Mouse (Mus musculus): ENCODE results near the gene Tat.

The Tat gene

DNA sequence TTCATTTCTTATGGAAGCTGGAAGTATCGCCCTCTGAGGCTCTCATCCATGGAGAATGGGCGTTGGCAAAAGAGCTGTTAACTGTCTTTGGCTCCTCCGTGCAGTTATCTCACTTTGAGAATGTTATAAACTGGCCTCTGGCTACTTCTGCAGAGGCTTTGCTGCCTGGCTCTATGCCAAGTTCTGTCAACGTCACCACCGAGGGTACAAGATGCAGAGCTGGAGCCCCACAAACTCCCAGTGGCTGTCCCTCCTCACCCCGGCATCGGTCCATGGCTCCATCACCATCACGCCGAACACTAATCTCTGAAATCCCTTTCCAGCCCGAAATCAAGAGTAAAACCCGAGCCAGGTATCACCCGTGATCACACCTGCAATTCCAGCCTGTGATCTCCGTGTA lies 26.8 kb upstream of the Tat start:
- no peak for TF ChIP-seq GATA4 (IDR thresholded peaks at IDR 0.05; ENCODE audit: insufficient replicate concordance, low read length)

DNA sequence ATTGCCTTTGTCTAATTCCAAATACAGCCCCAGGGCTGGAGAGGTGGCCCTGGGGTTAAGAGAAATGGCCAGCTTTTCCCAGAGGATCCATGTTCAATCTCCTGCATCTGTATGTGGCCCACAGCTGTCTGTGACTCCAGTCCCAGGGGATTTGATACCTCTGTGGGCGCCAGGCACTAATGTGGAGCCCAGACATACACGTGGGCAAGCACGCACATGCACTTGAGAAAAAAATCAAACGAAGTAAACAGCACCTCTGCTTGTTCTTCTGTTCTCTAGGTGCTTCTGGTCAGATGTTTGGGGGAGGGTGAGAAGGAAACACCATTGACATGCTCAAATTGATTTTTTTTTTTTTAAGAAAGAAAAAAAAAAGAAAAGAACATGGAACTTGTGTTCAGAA lies 26.1 kb upstream of the Tat start:
- no peak for TF ChIP-seq GATA4 (IDR thresholded peaks at IDR 0.05; ENCODE audit: insufficient replicate concordance, low read length)

DNA sequence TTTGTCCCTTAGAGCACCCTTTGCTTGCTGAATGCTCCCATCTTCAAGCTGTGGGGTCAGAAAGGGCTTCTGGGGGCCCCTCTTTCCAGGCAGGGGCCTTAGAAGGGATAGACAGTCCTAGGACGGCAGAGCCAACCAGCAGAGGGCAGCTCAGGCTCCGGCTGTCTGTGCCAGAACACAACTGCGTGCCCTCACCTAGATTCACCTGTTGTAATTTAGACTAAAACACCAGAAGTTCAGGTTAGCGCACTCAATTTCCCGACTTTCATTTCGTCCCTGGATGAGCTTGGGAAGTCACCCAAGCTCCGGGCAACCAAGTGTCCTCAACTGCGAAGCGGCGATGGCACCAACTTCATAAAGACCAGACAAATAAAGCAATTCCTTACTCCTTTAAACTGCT lies 21.4 kb upstream of the Tat start:
- no peak for TF ChIP-seq GATA4 (IDR thresholded peaks at IDR 0.05; ENCODE audit: insufficient replicate concordance, low read length)

GRCm38 (mm10) chr8:109970323-109970722 lies 19.9 kb upstream of the Tat start:
- TF ChIP-seq GATA4 (IDR thresholded peaks at IDR 0.05; ENCODE audit: insufficient replicate concordance, low read length), result no peak

DNA sequence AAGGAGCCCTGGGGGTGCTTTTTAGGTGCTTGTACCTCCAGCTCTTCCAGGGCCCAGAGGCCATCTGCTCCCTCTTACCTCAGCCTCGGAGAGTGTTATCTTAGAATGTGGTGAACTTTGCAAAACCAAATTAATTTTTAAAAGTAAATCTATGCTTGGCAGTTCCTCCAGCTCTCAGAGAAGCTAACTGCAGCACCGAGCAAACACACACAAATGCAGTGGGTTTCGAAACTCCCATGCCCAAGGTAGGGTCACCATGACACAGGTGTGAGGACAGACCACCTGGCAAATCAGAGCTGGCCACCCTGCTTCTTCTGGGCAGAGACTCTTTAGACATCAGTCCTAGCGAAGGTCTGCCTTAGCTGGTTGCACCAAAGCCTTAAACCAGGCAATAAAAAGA lies 17.3 kb upstream of the Tat start:
- no peak for TF ChIP-seq GATA4 (IDR thresholded peaks at IDR 0.05; ENCODE audit: insufficient replicate concordance, low read length)

GRCm38 (mm10) chr8:109979339-109979738 lies 10.9 kb upstream of the Tat start:
- peak; percentile 21; the same call in 1 of the 2 replicates for TF ChIP-seq GATA4 (IDR thresholded peaks at IDR 0.05; ENCODE audit: insufficient replicate concordance, low read length)

- TF ChIP-seq GATA4 (IDR thresholded peaks at IDR 0.05; ENCODE audit: insufficient replicate concordance, low read length), result no peak; the same call in 1 of the 2 replicates
These were observed 7.7 kb upstream of the Tat start for GRCm38 (mm10) chr8:109982386-109983105.

GRCm38 (mm10) chr8:109983944-109984343 lies 6.3 kb upstream of the Tat start:
- TF ChIP-seq GATA4 (IDR thresholded peaks at IDR 0.05; ENCODE audit: insufficient replicate concordance, low read length), result no peak

DNA sequence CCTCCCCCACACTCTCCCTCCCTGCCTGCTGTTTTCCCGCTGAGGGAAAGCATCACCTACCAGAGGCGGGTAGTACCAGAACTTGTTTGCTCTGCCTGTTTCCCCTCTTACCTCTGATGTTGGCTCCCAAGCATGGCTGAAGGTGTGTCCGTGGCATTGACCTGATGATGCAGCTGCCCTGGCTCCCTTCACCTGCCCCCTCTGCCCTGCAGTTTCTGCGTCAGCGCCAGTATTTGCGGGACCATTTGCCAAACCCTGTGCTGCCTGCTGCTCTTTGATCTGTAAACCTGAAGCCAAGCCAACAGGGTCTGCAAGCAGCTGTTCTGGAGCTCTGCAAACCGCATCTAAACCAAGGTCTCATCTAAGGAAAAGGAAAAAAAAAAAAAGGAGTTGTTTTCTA lies 3.9 kb upstream of the Tat start:
- TF ChIP-seq GATA4 (IDR thresholded peaks at IDR 0.05; ENCODE audit: insufficient replicate concordance, low read length), result no peak

DNA sequence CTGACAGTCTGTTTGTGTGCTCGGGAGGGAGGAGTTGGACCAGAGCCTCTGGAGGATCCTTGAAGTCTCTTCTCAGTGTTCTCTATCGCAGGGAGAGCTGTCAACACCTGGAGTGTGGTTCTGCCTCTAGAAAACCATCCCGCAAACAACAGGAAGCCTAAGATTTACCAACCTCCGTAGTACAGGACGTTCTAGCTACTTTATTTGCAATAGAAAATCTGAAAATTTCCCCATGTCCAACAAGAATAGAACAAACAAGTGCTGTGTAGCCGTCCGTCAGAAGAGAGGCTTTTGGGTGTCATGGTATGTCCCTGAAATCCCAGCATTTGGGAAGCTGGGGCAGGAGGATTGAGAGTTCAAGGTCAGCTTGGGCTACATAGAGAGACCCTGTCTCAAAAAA lies 2.5 kb upstream of the Tat start:
- TF ChIP-seq GATA4 (IDR thresholded peaks at IDR 0.05; ENCODE audit: insufficient replicate concordance, low read length), result no peak

- no peak for TF ChIP-seq GATA4 (IDR thresholded peaks at IDR 0.05; ENCODE audit: insufficient replicate concordance, low read length)
These were observed 1.1 kb upstream of the Tat start for GRCm38 (mm10) chr8:109989151-109989550.

DNA sequence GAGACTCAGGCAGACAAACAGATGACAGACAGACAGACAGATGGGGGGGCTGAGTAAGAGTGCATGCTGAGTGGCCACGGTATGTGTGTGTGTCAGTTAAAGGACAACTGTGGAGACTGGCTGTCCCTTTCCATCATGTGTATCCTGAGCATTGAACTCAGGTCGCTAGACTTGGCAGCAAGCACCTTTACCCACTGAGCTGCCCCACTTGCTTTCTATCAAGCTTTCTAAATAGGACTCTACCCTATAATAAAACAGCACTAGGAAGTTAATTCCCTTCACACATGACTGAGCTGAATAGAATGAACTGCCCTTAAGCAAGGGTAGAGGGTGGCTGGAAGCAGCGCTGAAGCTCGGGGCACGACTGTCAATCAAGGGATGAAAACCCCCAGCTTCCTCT lies 1.9 kb downstream of the Tat start:
- TF ChIP-seq GATA4 (IDR thresholded peaks at IDR 0.05; ENCODE audit: insufficient replicate concordance, low read length), result no peak

DNA sequence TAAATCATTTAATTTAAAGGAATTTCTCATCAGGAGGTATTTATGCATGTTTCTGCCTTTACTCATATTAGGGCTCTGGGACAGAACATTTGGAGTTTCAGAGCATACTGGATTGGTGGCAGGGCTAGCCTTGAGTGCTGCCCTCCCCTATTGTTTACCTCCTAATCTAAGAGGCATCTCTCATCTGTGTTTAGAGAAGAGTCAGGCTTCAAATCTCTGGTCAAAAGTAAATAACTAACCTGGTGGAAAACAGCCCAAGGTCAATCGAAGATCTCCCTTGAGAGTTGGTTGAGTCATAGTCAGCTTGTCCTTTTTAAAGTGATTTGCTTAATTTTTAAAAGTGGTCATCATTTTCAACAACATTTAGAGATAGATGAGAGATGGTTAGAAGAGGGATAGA lies 2.7 kb downstream of the Tat start:
- TF ChIP-seq GATA4 (IDR thresholded peaks at IDR 0.05; ENCODE audit: insufficient replicate concordance, low read length), result no peak

GRCm38 (mm10) chr8:109997381-109997780 lies 7.1 kb downstream of the Tat start:
- no peak for TF ChIP-seq GATA4 (IDR thresholded peaks at IDR 0.05; ENCODE audit: insufficient replicate concordance, low read length)

GRCm38 (mm10) chr8:109998066-109998465 lies 7.8 kb downstream of the Tat start:
- no peak for TF ChIP-seq GATA4 (IDR thresholded peaks at IDR 0.05; ENCODE audit: insufficient replicate concordance, low read length)

GRCm38 (mm10) chr8:109999974-110000373 lies 9.7 kb downstream of the Tat start:
- TF ChIP-seq GATA4 (IDR thresholded peaks at IDR 0.05; ENCODE audit: insufficient replicate concordance, low read length), result peak; percentile 23; the same call in 1 of the 2 replicates

DNA sequence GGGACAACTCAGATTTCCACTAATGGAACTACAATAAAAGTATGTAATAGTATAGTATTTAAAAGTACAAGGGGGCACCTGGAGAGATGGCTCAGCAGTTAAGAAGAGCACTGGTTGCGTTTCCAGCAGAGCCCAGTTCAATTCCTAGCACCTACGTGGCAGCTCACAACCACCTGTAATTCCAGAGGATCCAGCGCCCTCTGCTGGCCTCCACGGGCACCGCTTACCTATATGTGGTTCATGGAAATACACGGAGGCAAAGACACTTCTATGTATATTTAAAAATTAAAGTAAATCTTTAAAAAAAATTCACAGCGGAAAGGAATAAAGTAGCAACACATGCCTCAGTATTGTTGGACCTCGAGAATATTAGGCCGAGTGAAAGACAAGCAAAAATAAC lies 12.7 kb downstream of the Tat start:
- TF ChIP-seq GATA4 (IDR thresholded peaks at IDR 0.05; ENCODE audit: insufficient replicate concordance, low read length), result no peak
